Mouse (Mus musculus) brown adipose tissue, adult 24 weeks (tissue): ENCODE data around the gene Hs2st1. TPM values are rescaled to one million over a fixed set of nuclear protein-coding genes. Genes with fewer than 3 reads are reported as not detected.
"Not testable (repeated sequence)": the region's sequence is repeated elsewhere in the genome, so short reads cannot be mapped to it uniquely, and the experiment has no call there.

Source experiments
- H3K27ac ChIP-seq: fragments of 200-500 bp; replicated peaks from 2 replicates; pipeline ENCODE4 v1.5.1; 2012; ENCODE audit warnings: low read depth, mild to moderate bottlenecking, low read length
- H3K4me1 ChIP-seq: fragments of 200-500 bp; 2 replicates; pipeline ENCODE4 v1.6.1; 2012; ENCODE audit warnings: low read length, mixed read lengths; ENCODE audit not compliant: control insufficient read depth, insufficient read depth, insufficient read length
- H3K4me3 ChIP-seq: fragments of 200-500 bp; 2 replicates; pipeline ENCODE4 v1.5.1; 2012; ENCODE audit warnings: low read depth, mild to moderate bottlenecking, low read length, moderate library complexity; ENCODE audit not compliant: insufficient read depth
- polyA plus RNA-seq: library from polyadenylated mRNA; stranded (reverse); fragments of >200 nt; gene quantifications from 2 replicates; pipeline ENCODE4 v1.2.4, GENCODE M21; 2012; ENCODE audit not compliant: missing spikeins, insufficient read depth, insufficient read length

Hs2st1 gene
- polyA plus RNA-seq = 4.5 and 7.7 TPM in 2 replicates

DNA sequence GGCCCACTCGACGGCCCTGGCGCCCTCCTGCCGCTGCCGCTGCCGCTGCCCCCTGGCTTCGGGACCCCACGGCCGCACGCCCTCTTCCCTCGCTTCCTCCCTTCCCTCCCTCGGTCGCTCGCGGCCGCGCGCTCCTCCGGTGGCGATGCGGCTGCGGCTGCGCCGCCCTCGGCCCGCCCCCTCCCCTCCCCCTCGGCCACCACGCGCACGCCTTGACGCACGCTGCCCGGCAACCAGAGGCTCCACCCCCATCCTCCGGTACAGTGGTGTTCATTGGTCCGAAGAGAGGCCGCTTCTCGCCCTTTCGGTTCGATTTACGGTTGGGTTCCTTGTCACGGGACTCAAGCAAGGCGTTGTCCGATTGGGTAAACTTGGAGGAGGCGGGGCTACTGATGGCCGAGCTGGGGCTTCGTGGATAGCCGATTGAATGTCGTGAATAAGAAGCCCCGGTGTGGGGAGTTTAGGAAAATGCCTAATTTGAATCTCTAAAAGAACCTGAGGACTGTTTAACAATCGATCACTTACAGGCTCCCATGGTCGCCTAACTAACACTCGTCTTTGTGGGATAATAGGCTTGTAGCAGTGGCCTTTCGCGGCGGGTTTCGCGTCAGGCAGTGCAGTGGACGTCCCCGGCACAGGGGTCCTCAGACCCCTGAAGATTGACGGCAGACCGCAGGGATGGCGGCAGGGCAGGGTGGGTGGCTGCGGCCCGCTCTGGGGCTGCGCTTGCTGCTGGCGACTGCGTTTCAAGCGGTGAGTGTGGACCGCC lies at the start of gene Hs2st1, which contains the start of gene Selenof:
Gene Hs2st1, minus strand, starts transcription at position 135 of the 769 bp plus-strand sequence.
Gene Selenof, plus strand, starts transcription at position 258 of the 769 bp plus-strand sequence.
- Histone ChIP-seq H3K4me3 (peak within 1 kb of the TSS; percentile 91), H3K27ac (peak within 1 kb of the TSS; percentile 98), H3K4me1 (no peaks in the 10 kb centered on the region)

DNA sequence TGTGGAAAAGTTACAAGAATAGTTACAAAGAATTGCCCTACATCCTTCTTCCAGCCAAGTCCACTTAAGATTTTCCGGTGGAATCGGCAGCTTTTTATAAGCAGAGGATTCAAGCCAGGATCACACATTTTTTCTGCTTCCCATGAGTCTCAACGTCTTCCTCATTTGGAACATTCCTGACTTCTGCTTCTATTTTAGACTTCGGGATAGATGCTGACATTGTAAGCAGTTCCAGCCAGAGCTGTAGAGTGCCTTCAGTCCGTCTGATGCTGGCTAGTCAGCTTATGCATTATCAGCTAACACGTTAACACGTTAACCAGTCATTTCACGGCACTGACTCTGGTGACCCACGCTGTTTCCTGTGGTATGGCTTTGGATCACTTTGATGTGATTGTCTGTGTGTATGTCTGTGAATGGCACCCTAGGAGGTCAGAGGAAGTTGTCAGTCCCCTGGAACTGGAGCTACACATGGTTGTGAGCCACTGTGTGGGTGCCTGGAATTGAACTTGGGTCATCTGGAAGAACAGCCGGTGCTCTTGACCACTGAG lies 47.7 kb upstream of the Hs2st1 start:
- Histone ChIP-seq H3K27ac (peak overlapping the region; percentile 36), H3K4me3 (no peak overlapping the region), H3K4me1 (no peaks in the 10 kb centered on the region)

DNA sequence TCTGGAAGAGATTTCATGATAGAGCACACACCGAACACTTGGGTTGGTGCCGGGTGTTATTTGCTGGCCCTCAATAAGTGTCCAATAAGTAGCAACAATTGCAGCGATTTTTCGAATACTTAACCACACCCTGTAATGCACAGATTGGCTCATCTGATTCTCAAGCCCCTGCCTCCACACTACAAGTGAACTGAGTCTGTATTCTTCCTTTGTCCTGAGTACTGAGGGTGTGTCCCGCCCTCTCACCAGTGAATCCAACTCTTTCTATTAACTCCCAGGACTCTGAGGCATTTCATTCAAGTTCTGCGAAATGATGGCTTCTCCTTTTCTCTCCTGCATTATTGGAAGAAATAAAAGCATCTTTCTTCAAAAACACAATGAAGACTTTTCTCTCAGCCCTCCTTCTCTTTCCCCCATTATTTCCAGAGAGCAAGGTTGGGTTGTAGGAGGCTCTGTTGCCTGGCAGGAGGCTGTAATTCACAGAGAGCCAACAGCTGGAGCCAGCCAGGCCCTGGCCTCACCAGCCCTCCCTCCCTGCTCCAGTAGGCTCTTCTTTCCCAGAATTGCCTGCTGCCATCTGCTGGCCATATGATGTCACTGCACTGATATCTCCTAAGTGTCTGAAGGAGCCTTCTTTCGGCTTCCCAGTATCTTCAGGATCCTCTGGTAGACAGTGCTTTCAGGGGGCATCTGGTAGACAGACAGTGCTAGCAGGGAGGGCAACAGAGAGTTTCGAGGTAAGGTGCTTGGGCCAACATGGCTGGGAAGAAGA lies 46.9 kb upstream of the Hs2st1 start:
- peak overlapping the region; percentile 26; the same call in 1 of the 2 replicates for H3K4me3 ChIP-seq
- no peaks in the 10 kb centered on the region for H3K4me1 ChIP-seq
- H3K27ac ChIP-seq = peak overlapping the region; percentile 63; the same call in 1 of the 2 replicates

- no peak overlapping the region for H3K4me3 ChIP-seq
- H3K27ac ChIP-seq = no peak overlapping the region
- no peaks in the 10 kb centered on the region for H3K4me1 ChIP-seq
These were observed 45.5 kb upstream of the Hs2st1 start for GRCm38 (mm10) chr3:144615459-144615858.

DNA sequence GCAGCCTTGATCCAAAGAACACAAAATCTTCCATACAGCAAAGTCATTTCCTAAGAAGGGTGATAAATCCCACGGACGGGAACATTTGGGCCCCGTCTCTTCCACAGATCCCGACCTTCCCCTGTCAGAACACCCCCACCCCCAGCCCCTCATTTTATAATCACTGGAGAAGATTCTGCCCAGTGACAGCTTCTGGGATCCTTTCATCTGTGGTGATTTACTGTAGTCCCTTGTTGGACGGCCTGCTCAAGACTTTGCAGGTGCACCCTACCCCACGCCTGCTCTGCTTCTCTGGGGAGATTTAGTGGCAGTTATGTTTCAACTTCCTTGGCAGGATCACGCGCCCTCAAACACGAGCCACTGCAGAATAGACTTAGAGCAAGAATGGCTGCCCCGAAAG lies 44.7 kb upstream of the Hs2st1 start:
- Histone ChIP-seq H3K4me3 (no peak overlapping the region), H3K4me1 (no peaks in the 10 kb centered on the region), H3K27ac (no peak overlapping the region)

- no peak overlapping the region for H3K27ac ChIP-seq
- H3K4me3 ChIP-seq = no peak overlapping the region
- H3K4me1 ChIP-seq = no peaks in the 10 kb centered on the region
These were observed 44.3 kb upstream of the Hs2st1 start for GRCm38 (mm10) chr3:144614277-144614676.

DNA sequence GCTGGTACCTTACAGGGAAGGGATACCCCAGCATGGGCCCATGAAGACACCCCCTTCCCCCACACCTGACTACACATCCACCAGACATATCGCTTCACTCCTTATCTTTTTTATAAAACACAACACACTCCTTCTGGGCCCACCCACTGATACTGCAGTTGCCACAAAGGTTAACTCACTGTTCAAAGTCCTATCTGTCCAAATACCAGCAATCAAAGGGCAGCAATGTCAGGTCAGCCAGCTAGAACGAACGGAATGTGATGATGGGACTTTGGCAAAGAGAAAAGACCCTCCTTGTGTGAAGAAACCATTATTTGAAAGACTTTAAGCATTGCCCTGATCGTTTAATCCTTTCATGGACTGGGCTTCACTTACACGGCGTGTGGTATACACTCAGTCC lies 42.4 kb upstream of the Hs2st1 start:
- Histone ChIP-seq H3K4me3 (no peak overlapping the region), H3K27ac (no peak overlapping the region), H3K4me1 (no peaks in the 10 kb centered on the region)

DNA sequence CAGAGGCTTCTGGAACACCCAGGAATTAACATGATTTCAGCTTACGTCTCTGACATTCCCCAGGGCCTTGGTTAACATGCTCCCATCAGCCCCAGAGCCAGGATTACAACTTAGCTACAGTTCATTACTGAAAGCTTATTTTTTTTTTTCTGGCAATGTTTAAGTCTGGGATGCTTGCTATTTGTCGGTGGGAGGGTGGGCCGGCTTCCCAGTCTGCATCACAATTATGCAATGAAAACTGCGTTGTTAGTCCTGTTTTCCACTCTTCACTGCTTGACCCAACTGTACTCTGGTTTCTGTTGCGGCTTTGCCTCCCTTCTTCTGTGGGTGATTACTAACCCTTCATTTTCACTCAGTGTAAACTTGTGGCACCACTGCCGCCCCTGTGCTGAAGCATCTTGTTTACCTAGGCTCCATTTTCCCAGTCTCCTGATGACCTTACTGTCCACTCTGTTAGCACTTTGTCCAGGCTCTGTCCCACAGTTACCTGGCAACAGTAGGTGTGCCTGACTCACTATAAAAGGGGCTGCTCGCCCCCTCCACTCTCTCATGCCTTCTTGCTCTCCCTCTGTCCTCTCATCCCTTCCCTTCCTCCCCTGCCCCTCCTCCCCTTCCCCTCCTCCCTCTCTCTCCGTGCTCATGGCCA lies 41.8 kb upstream of the Hs2st1 start:
- Histone ChIP-seq H3K4me1 (no peaks in the 10 kb centered on the region), H3K4me3 (no peak overlapping the region), H3K27ac (0 out of 2 replicates have a peak overlapping the region, but pooled peaks have one; percentile 11)

DNA sequence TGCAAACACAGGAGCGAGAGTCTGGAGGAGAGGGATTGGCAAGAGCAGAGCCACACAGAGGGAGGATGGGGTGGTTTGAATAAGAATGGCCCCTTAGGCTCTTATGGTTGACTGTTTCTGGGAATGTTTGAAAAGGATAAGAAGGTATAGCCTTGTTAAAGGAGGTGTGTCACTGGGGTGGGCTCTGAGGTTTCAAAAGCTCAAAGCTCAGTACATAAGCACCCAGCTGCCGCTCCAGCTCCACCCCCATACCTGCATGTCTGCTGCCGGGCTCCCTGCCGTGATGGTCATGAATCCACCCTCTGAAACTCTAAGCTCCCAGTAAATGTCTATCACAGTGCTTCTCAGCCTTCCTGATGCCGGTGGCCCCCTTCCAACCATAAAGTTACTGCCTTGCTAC lies 40.8 kb upstream of the Hs2st1 start:
- H3K27ac ChIP-seq = no peak overlapping the region
- no peaks in the 10 kb centered on the region for H3K4me1 ChIP-seq
- H3K4me3 ChIP-seq = no peak overlapping the region

DNA sequence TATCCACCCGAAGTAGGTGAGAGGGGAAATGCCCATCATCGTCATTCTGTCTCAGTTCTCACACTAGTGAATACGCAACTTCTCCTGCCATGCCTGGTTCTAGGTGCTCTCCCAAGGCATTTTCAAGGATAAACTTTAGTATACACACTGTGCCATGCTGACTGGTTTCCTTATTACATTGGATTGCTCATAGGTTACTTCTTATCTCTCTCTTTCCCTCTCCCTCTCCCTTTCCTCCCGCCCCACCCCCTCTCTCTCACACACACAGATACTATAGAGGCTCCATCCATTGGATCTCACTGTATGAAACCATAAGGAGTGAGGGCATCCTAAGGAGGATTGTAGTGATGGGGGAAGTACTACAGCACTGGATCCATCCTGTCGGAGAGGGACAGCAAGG lies 38.1 kb upstream of the Hs2st1 start:
- H3K4me1 ChIP-seq = peaks cover 6% of the 10 kb centered on the region; the same call in 1 of the 2 replicates
- no peak overlapping the region for H3K4me3 ChIP-seq
- H3K27ac ChIP-seq = no peak overlapping the region

- Histone ChIP-seq H3K27ac (no peak overlapping the region), H3K4me1 (peaks cover 13% of the 10 kb centered on the region; the same call in 1 of the 2 replicates), H3K4me3 (no peak overlapping the region)
These were observed 36.5 kb upstream of the Hs2st1 start for GRCm38 (mm10) chr3:144606449-144606848.

DNA sequence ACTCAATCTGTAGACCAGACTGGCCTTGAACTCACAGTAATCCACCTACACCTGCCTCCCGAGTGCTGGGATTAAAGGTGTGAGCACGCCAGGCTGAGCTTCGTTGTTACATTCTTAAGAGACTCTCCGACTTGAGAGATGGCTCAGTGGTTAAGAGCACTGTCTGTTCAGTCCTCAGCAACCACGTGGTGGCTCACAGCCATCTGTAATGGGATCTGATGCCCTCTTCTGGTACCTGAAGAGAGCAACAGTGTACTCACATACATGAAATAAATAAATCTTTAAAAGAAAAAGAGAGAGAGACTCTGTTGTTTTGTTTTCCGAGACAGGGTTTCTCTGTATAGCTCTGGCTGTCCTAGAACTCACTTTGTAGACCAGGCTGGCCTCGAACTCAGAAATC lies 35.8 kb upstream of the Hs2st1 start:
- H3K4me1 ChIP-seq = peaks cover 13% of the 10 kb centered on the region; the same call in 1 of the 2 replicates
- H3K27ac ChIP-seq, H3K4me3 ChIP-seq: not testable (repeated sequence)

- Histone ChIP-seq H3K4me1 (peaks cover 13% of the 10 kb centered on the region; the same call in 1 of the 2 replicates), H3K27ac (no peak overlapping the region), H3K4me3 (no peak overlapping the region)
These were observed 34.2 kb upstream of the Hs2st1 start for GRCm38 (mm10) chr3:144604205-144604604.

- no peak overlapping the region for H3K27ac ChIP-seq
- H3K4me3 ChIP-seq = no peak overlapping the region
- H3K4me1 ChIP-seq = peaks cover 13% of the 10 kb centered on the region; the same call in 1 of the 2 replicates
These were observed 33.6 kb upstream of the Hs2st1 start for GRCm38 (mm10) chr3:144603558-144603957.

- H3K4me3 ChIP-seq = no peak overlapping the region
- peaks cover 13% of the 10 kb centered on the region; the same call in 1 of the 2 replicates for H3K4me1 ChIP-seq
- H3K27ac ChIP-seq = no peak overlapping the region
These were observed 32.8 kb upstream of the Hs2st1 start for GRCm38 (mm10) chr3:144602819-144603218.
